Mouse (Mus musculus) megakaryocyte-erythroid progenitor cell, adult 5-6 weeks (primary cell): ENCODE results near the gene Inhbc. TPM values are rescaled to one million over a fixed set of nuclear protein-coding genes. Genes with fewer than 3 reads are reported as not detected.
A peak's percentile ranks its signal among the peaks of the same experiment; 100 is the strongest.

Experiments used
- ATAC-seq: replicated peaks from 2 replicates; pipeline ENCODE4 v1.8.0; 2016; ENCODE audit warnings: mild to moderate bottlenecking, inconsistent platforms; ENCODE audit not compliant: severe bottlenecking, poor library complexity, low FRiP score, low TSS enrichment
- total RNA-seq, 2 experiments: library from RNA; stranded (forward) in 1 of 2; stranded (reverse) in 1 of 2; fragments of 200-1000, 215-1000 nt in 1 of 2; fragments of >200 nt in 1 of 2; fragmentation: Nextera tagmentation in 1 of 2; gene quantifications; 2 replicates each; pipeline ENCODE4 v1.2.3; 2014 to 2017

Inhbc gene
- not detected in 2 replicates for total RNA-seq (2014; fragmentation: Nextera tagmentation)
- not detected in 2 replicates for total RNA-seq (2017)

- ATAC-seq, result no peak
Measured at GRCm38 (mm10) chr10:127369834-127370820, at the start of gene Inhbc. Gene Inhbc, minus strand, starts transcription at chr10:127370431.

- ATAC-seq, result no peak
Measured at GRCm38 (mm10) chr10:127414141-127414540, 43.9 kb upstream of the Inhbc start.

GRCm38 (mm10) chr10:127413585-127413984 lies 43.4 kb upstream of the Inhbc start:
- ATAC-seq, result no peak

- no peak for ATAC-seq
Measured at GRCm38 (mm10) chr10:127412776-127413175, 42.5 kb upstream of the Inhbc start.

- no peak for ATAC-seq
Measured at GRCm38 (mm10) chr10:127412101-127412500, 41.9 kb upstream of the Inhbc start.

GRCm38 (mm10) chr10:127407391-127407790 lies 37.2 kb upstream of the Inhbc start:
- ATAC-seq, result no peak

GRCm38 (mm10) chr10:127404701-127405100 lies 34.5 kb upstream of the Inhbc start:
- ATAC-seq, result no peak

- no peak for ATAC-seq
Measured at GRCm38 (mm10) chr10:127391774-127392173, 21.5 kb upstream of the Inhbc start.

GRCm38 (mm10) chr10:127381743-127382134 lies 11.5 kb upstream of the Inhbc start:
- ATAC-seq, result no peak

- peak; percentile 45 for ATAC-seq
Measured at GRCm38 (mm10) chr10:127380767-127381742, 10.8 kb upstream of the Inhbc start.

GRCm38 (mm10) chr10:127380251-127380691 lies 10.0 kb upstream of the Inhbc start, which contains the start of gene R3hdm2:
Gene R3hdm2, plus strand, starts transcription at chr10:127380327.
- peak; percentile 96 for ATAC-seq

GRCm38 (mm10) chr10:127379654-127380053 lies 9.4 kb upstream of the Inhbc start:
- no peak for ATAC-seq

- no peak for ATAC-seq
Measured at GRCm38 (mm10) chr10:127377700-127378099, 7.5 kb upstream of the Inhbc start.

- no peak for ATAC-seq
Measured at GRCm38 (mm10) chr10:127371023-127371422, 792 bp upstream of the Inhbc start.

- ATAC-seq, result no peak
Measured at GRCm38 (mm10) chr10:127368273-127368672, 2.0 kb downstream of the Inhbc start.

GRCm38 (mm10) chr10:127367116-127367515 lies 3.1 kb downstream of the Inhbc start:
- ATAC-seq, result no peak

GRCm38 (mm10) chr10:127360714-127361113 lies 9.5 kb downstream of the Inhbc start:
- no peak for ATAC-seq

- ATAC-seq, result no peak
Measured at GRCm38 (mm10) chr10:127355336-127355735, 14.9 kb downstream of the Inhbc start.
